Mouse (Mus musculus) gastrocnemius, postnatal 14 days (tissue): ENCODE measurements at regions not wholly inside any gene's neighbourhood (a gene's known extent, or its start where the extent isn't known, plus 50 kb on each side); places are given as distances from the start of the nearest gene placed in this dataset.

Experiments
- DNase-seq: peaks from one replicate; pipeline ENCODE4 v3.0.0; 2021; ENCODE audit warnings: mixed read lengths
- intact Hi-C: fragments of 180-260 bp; cut with DNase I; formaldehyde crosslinking; loops from one replicate; pipeline ENCODE4 v1.15.1; 2025; ENCODE audit warnings: low total_unique reads

DNA sequence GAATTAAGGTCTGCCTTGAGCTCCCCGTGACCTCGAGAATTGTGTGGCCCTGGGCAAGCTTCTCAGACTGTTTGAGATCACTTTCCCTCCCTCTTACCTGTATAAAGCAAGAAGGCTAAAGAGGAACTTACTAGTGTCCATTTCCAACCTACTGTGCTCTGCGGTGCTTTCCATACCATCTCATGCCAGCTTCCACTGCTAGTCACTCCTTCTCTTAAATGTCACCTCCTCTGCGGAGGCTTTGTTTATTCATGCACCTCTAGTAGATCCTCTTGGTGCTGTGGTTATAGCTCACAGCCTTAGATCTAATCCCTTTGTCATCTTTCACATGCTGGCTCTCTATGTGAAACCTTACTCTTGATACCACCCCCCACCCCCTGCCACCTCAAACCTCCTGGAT is 2310.3 kb upstream of the Lrrc6 start:
- no peak for DNase-seq
- intact Hi-C loops: no loop called here

DNA sequence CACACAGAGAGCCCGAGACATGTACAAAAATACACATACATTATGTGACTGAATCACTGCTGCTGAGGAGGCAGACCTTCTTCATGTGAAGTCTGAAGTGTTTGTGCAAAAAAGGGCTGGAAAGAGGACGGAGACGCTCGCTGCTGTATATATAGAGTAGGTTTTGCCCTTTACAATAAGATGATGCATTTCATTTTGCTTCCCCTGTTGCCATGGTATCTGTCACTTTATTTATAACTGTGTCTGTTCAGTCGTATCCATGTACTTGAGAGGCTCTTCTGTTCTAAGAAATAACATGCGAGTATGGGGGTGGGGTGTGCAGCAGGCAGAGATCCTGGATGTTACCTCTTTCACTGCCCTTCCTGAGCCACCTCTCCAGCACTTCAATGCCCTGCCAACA is 2309.9 kb upstream of the Lrrc6 start:
- DNase-seq: no peak
- intact Hi-C loops: no loop called here

DNA sequence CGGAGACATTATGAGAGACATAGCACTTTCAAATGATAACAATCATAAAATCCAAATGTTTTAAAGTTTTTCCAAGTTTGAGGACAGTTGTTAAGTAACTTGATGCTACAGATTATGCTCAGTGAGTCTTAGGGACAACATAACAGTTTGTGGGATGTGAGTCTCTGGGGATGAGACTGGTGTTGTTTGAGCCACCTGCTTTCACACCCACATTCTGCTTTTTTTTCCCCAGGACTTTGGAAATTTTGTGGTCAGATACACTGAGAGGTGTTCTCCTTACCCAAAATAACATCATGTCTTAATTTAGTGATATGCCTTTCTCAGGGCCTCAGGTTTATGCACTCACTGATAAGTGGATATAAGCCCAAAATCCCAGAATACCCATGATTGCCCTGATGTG is 2307.5 kb upstream of the Lrrc6 start:
- intact Hi-C loops: no loop called here
- no peak for DNase-seq

DNA sequence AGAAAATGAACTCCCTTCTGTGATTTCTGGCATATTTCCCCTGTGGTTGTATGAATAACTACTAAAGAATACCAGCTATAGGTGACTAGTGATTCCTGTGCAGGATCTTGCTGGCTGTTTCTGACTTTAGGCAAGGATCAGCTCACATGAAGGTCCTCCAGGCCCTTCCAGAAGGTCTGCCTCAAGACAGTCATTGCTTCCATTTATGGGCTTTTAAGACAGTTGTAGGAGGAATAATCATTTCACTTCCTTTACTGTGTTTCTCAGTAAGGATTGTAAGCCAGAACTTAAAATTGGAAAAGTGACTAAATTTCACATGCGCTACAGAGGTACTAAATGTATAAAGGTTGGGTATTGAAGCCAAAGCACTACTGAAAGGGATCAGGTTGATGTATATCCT is 2303.5 kb upstream of the Lrrc6 start:
- DNase-seq: no peak
- intact Hi-C loops: no loop called here

DNA sequence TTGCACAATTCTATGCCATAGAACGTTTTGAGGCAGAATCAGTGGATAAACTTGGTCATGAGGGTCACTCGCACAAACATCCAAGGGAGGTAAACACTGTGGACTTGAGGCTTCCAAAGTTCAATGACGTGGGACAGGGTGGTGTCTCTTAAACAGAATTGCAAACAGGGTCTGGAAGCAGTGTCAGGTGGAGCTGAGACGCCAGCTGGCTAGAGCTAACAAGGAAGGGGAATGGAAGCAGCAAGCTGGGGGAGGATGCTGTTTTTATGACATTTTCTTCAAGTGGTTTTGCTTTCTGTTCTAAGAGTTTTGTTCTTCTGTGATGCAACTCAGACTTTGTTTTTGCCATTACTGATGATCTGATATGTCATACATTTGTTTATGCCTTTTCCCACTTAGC is 2301.1 kb upstream of the Lrrc6 start:
- intact Hi-C loops: no loop called here

DNA sequence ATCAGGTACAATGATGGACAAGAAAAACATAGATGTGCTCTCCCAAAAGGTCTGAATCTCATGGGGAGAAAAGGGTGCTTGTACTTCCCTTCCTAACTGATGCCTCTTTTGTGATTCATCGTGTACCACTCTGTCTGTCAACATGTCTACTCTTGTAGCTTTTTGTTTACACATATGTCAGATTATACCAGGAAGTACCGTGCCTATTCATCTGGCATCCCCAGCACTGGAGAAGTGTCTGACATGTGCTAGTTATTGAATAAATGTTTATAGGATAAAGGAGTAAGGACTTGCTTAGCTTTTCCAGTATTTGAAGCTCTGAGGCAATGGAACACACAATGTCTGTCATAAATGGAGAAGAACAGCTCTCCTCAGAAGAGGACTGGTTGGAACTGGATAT is 2296.7 kb upstream of the Lrrc6 start:
- no peak for DNase-seq
- intact Hi-C loops: no loop called here

More for the DNA sequence above, 2301.1 kb upstream of the Lrrc6 start:
- no peak for DNase-seq

DNA sequence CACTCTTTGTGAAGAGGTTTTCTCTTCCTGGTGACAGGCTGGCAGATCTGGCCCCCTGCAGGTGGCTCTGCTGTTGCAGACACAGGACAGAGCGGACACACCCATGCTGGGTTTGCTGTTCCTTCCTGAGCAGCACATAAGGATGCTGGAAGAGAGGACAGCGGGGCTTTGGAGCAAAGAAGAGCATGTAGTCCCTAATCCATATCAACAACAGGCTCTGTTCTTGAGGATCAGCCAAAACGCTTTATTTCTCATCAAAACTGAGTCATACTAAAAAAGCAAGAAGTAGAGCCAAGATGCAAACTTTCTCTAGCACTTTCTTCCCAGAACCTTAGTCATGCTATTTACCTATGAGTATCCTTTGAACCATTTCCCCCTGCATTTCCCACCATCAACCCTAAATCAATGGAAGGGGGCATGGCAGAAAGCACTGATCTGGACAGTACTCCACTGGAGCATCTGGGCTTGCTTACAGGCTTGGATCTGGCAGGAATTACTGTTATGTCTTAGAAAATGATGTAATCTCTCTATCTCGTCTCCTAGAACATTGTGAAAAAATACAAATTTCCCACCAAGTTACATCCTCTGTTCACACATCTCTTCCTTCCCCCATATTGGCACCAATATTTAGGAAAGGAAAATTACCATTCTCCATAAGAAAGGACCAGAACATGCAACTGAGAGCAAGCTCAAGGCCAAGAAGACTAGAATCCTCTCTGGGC is 2294.7 kb upstream of the Lrrc6 start:
- no peak for DNase-seq
- intact Hi-C loops: no loop called here

DNA sequence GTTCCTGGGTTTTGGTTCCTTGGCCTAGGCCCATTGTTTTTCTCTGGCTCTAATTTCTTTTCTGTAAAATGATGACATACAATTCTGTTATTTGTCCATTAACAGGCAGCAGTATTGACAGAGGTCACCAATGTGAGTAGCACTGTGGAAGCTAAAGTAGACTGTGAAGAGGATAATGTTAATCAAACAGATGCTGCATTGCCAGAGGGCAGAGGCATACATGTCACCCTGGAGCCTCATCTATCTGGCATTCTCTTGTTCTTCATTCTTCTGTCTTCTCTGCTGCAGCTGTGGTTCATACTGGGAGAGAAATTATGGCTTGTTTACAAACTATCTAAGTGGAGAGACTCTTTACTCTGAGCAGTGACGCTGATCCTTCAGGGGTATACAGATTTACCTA is 2259.2 kb upstream of the Lrrc6 start:
- DNase-seq: no peak
- intact Hi-C loops: no loop called here

DNA sequence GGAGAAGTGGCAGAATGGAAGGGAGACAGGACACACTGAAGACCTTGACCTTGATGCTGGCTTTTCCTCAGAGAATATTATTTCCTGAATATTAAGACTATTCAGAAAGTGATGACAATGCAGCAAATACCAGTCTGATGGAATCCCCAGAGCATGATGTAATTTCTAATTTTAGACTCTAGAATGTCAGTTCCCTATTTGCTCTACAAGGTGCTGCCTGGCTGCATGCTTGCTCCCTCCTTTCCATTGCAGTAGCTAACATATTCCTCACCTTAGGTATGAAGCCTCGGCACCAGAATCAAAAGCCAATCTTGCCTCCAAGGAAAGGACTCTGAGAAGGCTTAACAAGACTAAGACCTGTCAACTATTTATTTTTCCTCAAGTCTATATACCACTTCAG is 2254.5 kb upstream of the Lrrc6 start:
- no peak for DNase-seq

DNA sequence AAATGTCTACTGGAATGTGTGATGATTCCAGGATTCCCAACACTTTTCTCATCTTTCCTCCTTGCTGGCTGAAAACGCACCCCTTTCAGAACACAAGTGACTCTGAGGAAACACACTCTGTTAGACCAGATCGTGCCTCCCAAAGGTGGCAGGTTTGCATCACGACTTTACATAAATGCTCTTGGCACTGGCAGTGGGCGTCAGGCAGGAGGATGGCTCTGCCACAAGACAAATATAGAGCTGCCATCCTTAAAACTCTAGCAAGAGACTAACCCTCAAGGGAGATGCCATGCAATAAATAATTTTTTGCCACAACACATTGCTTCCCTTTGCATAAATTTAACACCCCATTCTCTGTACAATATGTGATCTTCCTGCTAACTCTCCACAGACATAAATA is 2254.1 kb upstream of the Lrrc6 start:
- intact Hi-C loops: no loop called here

More for the DNA sequence above, 2254.5 kb upstream of the Lrrc6 start:
- intact Hi-C loops: no loop called here

DNA sequence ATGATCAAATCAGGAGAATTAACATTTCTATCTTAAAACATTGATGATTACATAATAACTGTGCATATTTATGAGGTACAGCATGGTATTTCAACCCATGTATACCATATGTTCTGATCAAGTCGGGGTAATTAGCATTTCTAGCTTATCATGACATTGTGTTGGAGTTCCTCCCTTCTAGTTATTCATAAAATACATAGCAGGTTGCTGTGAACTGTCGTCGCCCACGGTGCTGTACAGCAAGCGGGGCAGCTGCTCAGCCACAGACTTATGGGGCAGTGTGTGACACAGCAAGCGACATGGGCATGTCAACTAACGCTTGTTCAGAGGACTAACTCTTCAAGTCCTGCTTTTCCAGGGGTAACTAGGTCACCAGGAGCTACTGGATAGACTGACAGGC is 2238.6 kb upstream of the Lrrc6 start:
- intact Hi-C loops: no loop called here
- DNase-seq: no peak

More for the DNA sequence above, 2254.1 kb upstream of the Lrrc6 start:
- DNase-seq: no peak

DNA sequence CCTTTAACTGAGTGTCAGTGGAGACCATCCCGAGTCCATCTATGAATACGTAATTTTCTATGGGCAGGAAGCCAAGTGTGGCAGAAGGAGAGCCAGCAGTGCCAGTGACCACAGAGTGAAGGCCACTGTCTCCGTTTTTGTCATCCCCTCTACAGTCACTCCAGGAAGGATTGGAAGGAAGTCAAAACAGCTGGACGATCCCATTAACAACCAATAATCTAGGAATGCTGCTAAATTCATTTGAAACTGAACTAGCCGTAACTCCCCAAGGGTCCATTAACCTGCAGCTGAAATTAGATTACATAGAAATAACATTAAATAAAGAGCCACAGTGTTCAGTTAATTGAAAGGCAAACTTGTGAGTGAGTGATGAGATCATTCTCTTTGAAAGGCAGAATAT is 2220.5 kb upstream of the Lrrc6 start:
- no peak for DNase-seq
- intact Hi-C loops: no loop called here

DNA sequence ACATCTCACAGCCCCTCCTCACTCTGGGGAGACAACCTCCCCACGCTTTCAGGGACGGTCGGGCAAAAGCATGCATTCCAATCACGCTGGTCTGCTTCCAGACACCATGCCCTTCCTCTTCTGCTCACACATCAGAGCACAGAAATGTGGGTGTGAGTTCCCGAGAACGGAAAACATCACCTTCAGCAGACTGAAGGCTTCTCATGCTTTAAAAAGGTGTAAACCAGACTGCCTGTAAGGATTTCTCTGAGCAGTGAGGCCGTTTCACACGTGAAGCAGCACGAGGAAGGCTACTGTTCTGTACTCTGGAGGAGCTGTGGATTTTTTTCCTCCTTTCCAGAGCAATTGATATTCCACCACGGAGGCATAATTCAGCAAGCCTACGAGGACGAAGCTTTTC is 2218.8 kb upstream of the Lrrc6 start:
- no peak for DNase-seq
- intact Hi-C loops: no loop called here

DNA sequence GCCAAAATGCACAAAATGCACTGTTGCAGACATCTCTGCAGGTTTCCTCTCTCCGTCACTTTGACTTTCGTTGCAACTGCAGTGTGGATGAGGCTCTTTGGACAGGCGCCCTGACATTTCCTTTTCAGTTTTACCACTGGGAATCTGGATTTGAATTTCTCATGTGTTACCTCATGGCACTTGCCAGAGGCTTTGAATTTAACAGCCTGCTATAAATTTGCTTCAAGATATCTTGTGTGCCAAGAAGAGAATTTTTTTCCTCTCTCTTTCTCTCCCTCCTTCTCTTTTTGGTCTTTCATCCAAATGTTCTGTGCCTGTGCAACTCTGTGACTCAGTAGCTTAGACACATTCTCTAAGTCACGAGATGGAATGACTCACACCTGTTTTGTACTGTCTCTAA is 2213.6 kb upstream of the Lrrc6 start:
- intact Hi-C loops: no loop called here
- DNase-seq: no peak

DNA sequence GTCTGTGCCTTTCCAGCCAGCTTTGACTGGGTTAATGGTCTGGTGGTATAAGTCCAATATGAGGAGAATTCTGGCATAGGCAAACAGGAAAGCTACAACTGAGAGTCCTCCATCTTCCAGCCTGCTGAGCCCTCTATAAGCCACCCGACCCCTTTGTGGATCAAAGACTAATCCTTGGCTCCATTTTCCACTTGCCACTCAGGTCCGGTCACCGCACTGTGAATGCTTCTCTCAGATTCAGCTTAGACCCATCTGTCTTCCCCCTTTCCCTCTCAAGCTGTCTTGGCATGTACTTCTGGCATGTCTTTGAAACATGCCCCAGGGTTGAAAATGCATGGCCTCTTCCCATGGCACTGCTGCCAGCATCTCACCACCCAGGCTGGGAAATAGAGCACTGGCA is 2206.6 kb upstream of the Lrrc6 start:
- intact Hi-C loops: no loop called here
- no peak for DNase-seq

DNA sequence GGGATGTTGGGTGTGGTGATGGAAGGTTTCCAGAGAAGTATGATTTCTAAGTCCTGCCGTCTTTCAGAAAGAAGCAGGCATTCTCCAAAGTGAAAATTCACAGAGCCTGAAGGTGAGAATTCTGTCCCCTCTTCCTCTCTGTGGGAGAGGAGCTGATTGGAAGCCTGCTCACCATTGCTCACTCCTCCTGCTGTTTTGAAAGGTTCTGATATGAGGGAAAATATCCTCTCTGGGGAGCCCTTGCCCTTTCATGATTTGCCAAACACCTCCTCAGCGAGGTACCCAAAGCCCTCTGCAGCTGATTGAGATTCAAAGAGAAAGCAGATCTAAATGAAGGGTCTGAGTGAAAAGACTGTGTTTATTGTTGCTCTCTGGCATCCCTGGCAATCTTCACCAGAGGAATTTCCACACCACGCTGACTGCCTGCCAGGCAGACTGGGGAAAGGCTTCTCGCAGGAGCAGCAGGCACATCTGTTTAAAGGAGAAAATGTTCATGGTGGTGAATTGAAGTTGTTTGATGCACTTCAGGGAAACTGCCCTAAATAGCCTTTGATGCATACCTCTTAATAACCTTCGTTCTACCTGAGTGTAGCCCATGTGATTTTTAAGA is 2194.4 kb upstream of the Lrrc6 start:
- intact Hi-C loops: no loop called here
- DNase-seq: no peak

DNA sequence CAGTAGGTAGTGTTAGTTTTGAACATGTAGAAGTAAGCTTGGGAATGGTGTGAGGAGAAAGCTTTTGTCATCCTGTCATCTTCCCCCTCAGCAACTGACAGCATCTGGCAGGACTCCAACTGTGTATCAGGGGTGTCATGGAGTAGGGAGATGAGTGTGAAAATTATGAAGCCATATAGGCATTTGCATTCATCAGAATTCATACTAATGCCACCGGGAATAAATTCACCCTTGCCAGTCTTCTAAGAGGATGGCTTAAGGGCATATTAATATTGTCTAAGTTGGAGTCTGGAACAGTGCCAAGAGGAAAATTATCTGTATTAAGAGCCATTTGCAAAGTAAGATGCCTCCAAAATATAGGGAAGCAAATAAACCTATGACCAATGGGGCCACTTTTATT is 2166.8 kb upstream of the Lrrc6 start:
- DNase-seq: no peak
- intact Hi-C loops: no loop called here

DNA sequence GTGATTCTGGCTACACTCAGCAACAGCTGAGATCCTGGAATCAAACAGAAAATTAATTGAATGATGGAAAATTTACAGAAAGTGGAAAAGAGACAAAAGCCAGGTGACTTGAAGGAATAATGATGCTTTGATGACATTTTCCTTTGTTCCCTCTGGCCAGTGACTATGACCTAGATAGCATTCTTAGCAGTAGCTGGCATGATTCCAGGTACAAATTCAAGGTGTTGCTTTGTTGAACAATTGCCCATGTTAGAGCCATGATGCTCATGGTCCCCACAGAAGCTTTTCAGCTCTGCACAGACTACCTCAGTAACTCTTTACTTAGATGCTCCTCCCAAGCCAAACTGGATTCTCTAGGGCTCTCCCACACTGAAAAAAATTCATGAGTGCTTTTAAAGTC is 2164.6 kb upstream of the Lrrc6 start:
- intact Hi-C loops: no loop called here
- no peak for DNase-seq

DNA sequence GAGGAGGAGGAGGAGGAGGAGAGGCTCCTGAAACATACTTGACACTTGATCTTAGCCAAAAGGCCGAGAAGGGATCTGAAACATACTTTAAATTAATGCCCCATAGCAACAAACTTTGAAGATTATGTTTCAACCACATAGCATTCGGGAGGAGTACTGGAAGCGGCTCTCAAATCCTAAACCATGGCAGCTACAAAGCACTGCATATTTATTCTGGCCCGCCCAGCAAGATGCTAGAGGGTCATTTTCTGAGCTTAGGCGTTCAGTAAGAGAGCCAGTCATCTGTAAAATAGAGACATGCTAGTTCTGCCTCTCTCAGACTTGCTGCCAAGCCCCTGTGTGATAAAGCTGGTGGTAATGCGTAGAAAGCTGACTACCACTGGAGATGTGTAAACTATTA is 2156.0 kb upstream of the Lrrc6 start:
- no peak for DNase-seq
- intact Hi-C loops: no loop called here

DNA sequence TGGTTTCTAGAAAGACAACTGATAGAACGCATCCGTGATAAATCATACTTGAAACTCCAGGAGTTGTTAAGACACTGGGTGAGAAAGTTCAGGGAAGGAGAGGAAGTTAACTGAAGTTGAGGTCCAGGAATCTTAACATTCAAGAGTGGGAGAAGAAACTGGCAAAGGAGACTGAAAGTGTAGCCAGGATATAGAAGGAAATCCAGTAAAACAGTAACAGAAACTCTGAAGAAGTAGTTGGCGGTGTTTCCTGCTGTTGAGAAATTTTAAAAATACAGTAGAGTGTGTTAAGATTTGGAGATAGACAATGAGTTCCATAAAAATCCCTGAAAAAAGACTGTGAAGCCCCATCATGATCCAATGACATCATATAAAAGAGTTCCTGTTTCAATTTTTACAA is 2154.3 kb upstream of the Lrrc6 start:
- no peak for DNase-seq
- intact Hi-C loops: no loop called here

DNA sequence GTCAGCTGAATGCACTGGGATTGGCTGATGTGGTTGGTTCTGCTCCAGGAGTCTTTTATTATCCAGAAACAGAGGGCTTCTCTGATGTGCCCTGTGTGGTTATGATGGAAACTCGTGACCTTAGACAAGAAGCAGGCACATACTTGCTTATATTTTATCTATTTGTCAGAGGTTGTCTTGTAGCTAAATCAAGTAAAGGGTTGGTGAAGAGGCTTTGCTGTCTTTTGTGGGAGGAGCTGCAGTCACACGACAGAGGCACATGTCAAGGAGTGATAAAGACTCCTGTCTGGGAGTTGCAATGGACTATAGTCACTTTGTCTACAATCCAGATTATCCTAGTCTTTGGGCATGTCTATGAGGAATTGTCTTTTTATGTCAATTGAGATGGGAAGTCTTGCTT is 2149.9 kb upstream of the Lrrc6 start:
- no peak for DNase-seq
- intact Hi-C loops: no loop called here

DNA sequence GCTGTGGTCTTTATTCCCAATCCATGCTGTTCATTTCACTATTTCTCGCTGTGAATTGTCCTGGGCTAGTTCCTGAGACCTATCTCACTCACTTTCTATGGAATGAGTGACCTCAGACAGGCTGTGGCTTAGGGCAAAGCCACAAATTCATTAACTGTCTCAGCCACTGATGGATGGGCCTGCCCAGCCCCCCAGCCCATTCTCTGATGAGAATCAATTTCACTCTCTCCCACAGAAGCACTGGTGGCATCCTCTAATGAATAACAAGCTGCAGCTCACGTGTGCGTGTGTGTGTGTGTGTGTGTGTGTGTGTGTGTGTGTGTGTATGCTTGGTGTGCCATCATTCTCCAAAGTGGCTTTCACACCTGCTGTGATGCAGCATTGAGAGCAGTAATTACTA is 2149.3 kb upstream of the Lrrc6 start:
- DNase-seq: no peak
- intact Hi-C loops: no loop called here
